Mouse (Mus musculus): ENCODE measurements around the gene Atp6v1f. TPM values are rescaled to one million over a fixed set of nuclear protein-coding genes. Genes with fewer than 3 reads are reported as not detected.

The Atp6v1f gene
- total RNA-seq, 2 experiments from 2014 or later, result 108 to 110 TPM

- intact Hi-C loops (cut with DNase I), result no loop called here
Observed at GRCm38 (mm10) chr6:29445354-29445753, 22.2 kb upstream of the Atp6v1f start.

DNA sequence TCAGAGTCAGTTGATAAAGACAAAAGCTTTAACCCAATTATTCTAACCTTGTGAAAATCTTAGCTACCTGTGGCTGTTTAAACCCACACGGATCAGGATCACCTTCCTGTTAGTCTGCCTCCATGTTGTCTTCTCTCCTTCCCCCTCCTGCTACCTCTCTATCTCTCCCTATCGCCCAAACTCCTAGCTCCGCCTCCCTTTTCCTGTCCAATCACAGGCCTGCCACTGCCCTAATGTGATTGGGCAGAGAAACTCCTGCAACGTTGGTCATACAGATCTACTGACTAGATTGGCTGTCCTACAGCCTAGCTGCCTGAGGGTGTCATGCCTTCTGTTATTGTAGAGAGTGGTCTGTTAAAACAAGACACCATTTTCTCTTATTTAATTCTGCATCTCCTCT, 17.7 kb upstream of the Atp6v1f start:
- DNase-seq, result no peak
- intact Hi-C loops (cut with DNase I), result no loop called here

More at GRCm38 (mm10) chr6:29445354-29445753, 22.2 kb upstream of the Atp6v1f start:
- DNase-seq, result peak in 1 of 2 experiments; percentile 36

DNA sequence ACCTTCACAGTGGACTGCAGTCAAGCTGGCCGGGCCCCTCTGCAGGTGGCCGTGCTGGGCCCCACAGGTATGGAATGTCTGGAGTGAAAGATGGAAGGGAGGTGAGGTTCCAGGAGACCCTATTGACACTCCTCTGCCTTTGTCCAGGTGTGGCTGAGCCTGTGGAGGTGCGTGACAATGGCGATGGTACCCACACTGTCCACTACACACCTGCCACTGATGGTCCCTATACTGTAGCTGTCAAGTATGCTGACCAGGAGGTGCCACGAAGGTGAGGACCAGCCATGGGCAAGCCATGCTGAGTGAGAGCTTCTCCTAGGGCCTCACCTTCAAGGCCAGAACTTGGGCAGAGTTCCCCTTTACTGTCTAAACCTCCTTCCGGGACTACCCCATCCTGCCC, 16.9 kb upstream of the Atp6v1f start:
- intact Hi-C loops (cut with DNase I), result no loop called here
- DNase-seq, result no peak

DNA sequence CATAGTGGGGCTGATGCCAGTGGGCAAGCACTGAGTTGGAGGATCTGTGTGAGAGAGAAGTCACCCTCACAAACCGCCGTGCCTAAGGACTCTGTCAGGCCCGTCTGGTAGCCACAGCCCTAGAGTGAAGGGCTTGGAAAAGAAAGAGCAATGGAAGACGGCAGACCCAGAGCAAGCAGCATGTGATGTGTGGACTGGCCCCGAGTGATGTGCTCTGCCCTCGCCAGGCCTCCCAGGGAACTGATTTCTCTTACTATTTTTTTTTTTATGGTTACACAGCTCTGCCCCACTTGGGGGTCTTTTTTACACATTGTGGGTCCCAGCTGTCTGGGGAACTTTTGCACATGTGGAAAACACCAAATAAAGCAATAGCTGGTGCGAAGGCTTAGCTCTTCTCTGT, 6.0 kb upstream of the Atp6v1f start:
- no peak for DNase-seq

GRCm38 (mm10) chr6:29463388-29463787, 4.1 kb upstream of the Atp6v1f start:
- intact Hi-C loops (cut with DNase I), result no loop called here
- no peak for DNase-seq

More for the DNA sequence above, 6.0 kb upstream of the Atp6v1f start:
- intact Hi-C loops (cut with DNase I), result no loop called here

DNA sequence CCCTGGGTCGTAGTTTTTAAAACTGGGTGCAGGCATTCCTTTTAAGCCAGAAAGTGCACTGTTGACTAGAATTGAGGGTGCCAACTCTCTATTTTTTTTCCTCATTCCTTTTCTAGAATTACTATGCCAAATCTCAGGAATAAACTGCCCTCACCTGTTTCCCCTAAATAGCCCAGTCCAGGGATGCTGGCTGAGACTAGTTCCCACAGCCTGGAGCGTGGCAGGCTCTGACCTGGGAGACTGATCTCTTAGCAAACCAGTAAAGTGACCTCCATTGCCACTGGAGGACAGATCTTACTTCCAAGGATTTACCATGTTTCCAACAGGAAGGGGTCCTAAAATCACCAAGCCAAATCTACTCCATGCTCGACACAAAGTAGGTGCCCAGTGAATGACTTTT, 1.3 kb downstream of the Atp6v1f start:
- no peak for DNase-seq

GRCm38 (mm10) chr6:29471137-29471536, 3.6 kb downstream of the Atp6v1f start, which contains the start of gene Atp6v1fnb:
Gene Atp6v1fnb (plus strand): TSS chr6:29471437.
- DNase-seq, result no peak
- intact Hi-C loops (cut with DNase I), result no loop called here

More for the DNA sequence above, 1.3 kb downstream of the Atp6v1f start:
- intact Hi-C loops (cut with DNase I), result no loop called here

DNA sequence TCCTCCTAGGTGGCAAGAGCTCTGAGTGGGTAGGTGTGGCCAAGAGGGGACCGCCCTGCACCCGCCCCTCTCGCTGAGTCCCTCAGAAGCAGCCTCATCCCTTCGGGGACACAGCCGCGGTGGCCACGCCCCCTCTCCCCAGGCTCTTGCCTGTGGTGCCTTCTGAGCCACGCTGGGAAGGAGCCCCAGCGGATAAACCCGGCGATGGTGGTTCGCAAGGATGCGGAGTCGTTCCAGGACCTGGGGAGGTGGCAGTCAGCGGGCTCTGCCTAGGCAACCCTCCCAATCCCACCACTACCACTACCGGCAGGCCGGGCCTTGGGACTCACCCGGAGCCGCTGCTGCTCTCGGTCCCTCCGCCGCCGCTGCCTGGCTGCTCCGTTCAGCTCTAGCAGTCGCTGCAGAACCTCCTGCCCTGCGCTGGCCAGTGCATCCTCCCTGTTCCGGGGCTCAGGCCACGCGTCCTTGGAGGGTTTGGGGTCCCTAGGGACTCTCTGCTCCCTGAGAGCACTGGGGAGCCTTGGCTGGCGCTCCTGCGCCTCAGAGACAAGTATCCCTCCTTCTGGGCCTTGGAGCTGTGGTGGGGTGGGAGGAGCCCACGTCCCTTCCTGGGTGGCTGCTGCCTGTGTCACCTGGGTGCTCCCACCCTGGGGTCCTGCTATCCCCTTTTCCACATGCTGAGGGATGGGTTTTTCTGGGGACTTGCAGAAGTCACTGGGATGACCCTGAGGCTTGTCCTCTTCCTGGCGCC, 6.6 kb downstream of the Atp6v1f start:
- DNase-seq, result peak; percentile 72
- intact Hi-C loops (cut with DNase I), result no loop called here

DNA sequence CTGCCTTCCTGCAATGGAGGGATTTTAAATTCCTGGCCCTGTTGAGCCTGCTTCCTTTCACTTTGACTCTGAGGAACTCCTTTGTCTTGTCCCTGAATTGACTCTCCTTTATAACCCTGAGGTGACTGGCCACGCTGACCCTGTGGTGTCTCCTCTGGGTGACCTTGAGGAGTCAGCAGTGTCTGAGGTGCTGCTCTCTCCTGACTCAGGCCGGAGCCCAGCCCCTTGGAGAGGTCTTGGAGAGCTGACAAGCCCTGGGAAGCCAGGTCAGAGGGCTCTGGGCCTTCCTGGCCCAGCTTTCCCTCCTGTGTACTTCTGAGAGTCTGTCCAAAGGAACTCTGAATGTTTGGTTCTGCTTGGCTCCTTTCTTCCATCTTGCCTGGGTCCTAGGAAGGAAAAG, 7.2 kb downstream of the Atp6v1f start:
- intact Hi-C loops (cut with DNase I), result no loop called here
- DNase-seq, result no peak

DNA sequence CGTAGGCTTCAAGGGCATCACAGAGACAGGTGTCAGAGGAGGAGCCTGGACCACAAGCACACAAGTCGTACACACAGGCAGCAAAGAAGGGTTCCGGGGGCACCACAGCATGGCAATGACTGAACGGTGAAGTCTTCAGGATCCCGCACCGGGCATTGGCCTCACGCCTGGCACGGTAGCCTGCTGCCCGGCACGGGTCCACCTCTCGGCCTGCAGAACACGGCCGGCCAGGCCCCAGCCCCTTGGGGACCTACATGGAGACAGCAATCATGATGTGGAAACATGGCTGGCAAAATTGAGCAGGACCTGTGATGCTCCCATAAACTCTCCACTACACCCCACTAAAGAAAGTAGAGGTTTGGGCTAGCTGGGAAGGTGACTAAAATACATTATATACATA, 15.2 kb downstream of the Atp6v1f start:
- intact Hi-C loops (cut with DNase I), result loop anchor here (5.0 kb wide), 1 partner anchor 115 kb away; no protein-coding TSS in a partner anchor
- no peak for DNase-seq

DNA sequence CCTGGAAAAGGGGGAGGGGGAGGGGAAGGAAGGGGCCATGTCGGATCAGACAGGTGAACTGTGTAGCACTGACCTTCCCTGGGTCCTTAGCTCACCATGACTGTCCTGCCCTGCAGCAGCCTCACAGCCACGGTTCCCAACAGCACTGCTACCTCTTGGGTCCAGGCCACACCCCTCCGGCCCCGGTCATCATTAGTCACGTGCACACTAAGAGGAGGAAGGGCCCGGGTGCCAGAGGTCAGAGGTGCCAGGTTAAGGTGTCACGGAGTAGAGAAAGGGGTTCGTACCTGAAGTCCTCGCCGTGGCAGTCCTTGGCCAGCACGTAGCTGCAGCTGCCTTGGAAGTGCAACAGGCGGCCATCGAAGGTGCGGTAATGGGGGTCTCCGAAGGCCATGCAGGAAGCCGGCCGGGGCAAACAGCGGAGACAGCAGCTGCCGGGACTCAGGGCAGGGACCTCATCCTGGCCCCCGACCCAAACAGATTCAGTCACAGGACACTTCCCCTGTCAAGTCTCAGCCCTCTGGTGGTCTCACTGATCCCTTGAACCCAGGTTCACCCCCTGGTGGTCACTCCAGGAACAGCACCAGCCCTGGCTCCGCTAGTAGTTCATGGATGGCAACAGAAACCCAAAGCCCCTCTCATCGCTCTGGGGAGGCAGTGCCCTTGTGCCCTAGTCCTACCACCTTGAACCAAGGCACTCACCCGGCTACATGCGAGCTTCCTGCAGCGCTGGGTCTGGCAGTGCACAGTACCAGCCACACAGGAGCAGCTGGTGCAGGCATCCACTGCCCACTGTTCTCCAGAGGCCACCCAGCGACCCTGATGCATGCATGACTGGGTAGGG, 17.4 kb downstream of the Atp6v1f start:
- DNase-seq, result peak; percentile 74 to 84
- intact Hi-C loops (cut with DNase I), result loop anchor here (5.0 kb wide), 2 partner anchors 88 to 118 kb away; partner anchors contain the start of gene Ccdc136

GRCm38 (mm10) chr6:29485951-29486350, 18.4 kb downstream of the Atp6v1f start:
- no peak for DNase-seq
- intact Hi-C loops (cut with DNase I), result loop anchor here (5.0 kb wide), 1 partner anchor 89 kb away; the partner anchor contains the start of gene Ccdc136

DNA sequence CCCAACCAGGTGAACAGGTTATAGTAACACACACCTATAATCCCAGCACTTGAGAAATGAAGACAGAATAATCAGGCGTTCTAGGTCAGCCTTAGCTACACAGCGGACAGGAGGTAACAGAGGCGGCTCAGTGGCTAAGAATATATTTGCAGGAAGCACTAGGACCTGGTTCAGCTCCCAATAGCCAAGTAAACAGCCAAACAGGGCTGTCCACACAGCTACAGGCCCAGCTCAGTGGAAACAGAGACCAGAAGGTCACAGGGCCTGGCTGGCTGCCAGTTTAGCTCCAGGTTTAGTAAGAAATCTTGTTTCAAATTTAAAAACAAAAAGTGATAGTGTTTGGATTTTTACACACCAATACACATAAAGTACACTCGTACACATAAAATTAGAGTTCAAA, 26.6 kb downstream of the Atp6v1f start:
- DNase-seq, result peak; percentile 23 to 36
- intact Hi-C loops (cut with DNase I), result no loop called here

GRCm38 (mm10) chr6:29496270-29496669, 28.8 kb downstream of the Atp6v1f start:
- intact Hi-C loops (cut with DNase I), result no loop called here

GRCm38 (mm10) chr6:29497791-29498190, 30.3 kb downstream of the Atp6v1f start:
- DNase-seq, result no peak
- intact Hi-C loops (cut with DNase I), result no loop called here

More at GRCm38 (mm10) chr6:29496270-29496669, 28.8 kb downstream of the Atp6v1f start:
- DNase-seq, result no peak

DNA sequence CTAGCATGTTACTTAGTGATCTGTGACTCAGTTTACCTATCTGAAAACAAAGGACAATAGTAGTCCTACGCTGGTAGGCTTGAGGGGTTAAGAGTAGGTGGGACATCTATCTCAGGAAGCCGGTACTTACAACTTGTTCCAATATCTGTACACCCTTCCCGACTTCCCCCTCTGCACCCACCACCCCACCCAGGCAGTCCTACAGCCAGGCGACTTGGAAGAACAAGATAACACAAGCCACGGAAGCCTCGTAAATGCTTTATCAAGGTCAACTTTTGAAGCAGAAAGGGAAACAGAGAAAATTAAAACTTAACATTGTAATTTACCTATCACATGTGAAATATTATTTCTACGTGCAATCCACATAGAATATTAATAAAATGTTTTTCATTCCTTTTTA, 32.7 kb downstream of the Atp6v1f start:
- intact Hi-C loops (cut with DNase I), result no loop called here
- no peak for DNase-seq

- no peak for DNase-seq
- intact Hi-C loops (cut with DNase I), result no loop called here
Observed at GRCm38 (mm10) chr6:29500810-29501209, 33.3 kb downstream of the Atp6v1f start.

DNA sequence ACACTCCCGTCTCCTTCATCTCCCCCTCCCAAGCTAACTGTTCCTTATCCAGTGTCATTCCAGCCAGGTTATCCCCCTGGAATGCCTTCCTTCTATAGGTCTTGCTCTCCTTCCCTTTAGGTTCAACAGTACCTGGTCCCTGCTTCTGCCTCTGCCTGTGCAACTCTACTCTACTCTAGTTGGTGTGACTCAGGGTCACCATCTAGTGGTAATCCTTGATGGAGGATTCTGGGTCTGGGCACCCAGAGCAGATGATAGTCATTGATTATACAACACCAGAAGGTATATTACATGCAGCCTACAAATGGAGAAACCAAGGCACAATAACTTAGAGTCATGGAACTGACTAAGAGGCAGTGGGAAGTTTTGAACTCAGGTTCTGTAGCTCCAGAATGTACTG, 34.1 kb downstream of the Atp6v1f start:
- intact Hi-C loops (cut with DNase I), result no loop called here

GRCm38 (mm10) chr6:29505493-29505892, 38.0 kb downstream of the Atp6v1f start:
- intact Hi-C loops (cut with DNase I), result no loop called here
- DNase-seq, result no peak

More for the DNA sequence above, 34.1 kb downstream of the Atp6v1f start:
- DNase-seq, result no peak

- DNase-seq, result no peak
- intact Hi-C loops (cut with DNase I), result no loop called here
Observed at GRCm38 (mm10) chr6:29506834-29507233, 39.3 kb downstream of the Atp6v1f start.

All from heart, postnatal 14 days (tissue).